Mouse (Mus musculus): Measurements from ENCODE around the gene Gm37240. TPM values are rescaled to one million over a fixed set of nuclear protein-coding genes. Genes with fewer than 3 reads are reported as not detected.

Gm37240 gene
- total and polyA plus RNA-seq, 2 experiments from 2014 or later: 0.43 to 1.9 TPM

DNA sequence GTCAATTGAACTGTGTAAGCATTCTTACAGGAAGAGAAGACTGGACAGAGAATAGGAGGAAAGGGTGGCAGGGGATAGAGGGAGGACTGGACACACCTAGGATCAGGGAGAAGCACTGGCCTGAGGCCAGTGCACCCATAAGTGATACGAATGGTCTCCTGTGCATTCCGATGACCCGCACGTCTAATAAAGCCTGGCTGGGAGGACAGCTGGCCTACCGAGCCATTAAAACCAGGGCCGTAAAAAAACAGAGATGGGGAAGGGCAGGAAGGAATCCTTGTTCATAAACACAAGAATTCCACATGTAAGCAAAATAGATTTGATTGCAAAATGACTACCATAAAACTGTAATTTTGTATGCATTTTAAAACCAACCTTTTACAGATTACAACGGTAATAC lies 762.9 kb downstream of the Gm37240 start:
- ATAC-seq (ENCODE audit: low FRiP score) (no peak), DNase-seq (ENCODE audit: low spot score) (no peak)
- Histone ChIP-seq H3K4me3 (ENCODE audit: low read depth, low read length) (no peak overlapping the region), H3K4me2 (ENCODE audit: low read depth, low read length, poor library complexity, severe bottlenecking) (no peak overlapping the region), H3K36me3 (ENCODE audit: insufficient read depth, low read length) (no peaks in the 10 kb centered on the region), H3K9ac (replicated peaks; ENCODE audit: low read length, poor library complexity, severe bottlenecking) (no peak overlapping the region), H3K27ac (ENCODE audit: low read depth, low read length) (no peak overlapping the region), H3K4me1 (ENCODE audit: insufficient read depth, low read length) (no peaks in the 10 kb centered on the region), H3K9me3 (ENCODE audit: low read length) (no peaks in the 10 kb centered on the region), H3K27me3 (ENCODE audit: insufficient read depth, low read length) (no peaks in the 10 kb centered on the region)
- 85% methylated on average over 7 of the region's 7 CpGs for WGBS
- TF ChIP-seq CTCF (IDR thresholded peaks at IDR 0.05): no peak

DNA sequence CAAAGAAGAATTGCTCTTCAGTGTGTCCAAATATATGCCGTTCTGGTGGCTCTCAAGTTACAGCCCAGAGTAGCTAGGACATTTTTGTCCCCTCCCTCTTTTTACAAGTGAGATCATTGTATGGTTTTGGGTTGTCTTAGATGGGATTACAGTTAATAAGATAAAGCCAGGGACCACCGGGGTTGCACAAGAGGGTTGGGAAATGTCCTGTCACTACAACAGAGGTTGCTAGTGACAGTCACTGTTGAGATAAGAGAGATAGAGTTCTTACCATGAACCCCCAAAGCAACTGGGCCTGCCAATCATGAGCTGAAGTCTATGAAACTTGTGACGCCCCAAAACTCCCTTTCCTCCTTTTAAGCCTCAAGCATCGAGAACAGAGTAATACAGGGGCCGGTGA lies 769.6 kb downstream of the Gm37240 start:
- 87% methylated on average over 5 of the region's 5 CpGs for WGBS
- ATAC-seq (ENCODE audit: low FRiP score) (no peak), DNase-seq (ENCODE audit: low spot score) (no peak)
- no peak overlapping the region for H3K4me3 ChIP-seq (ENCODE audit: low read depth, low read length)
- no peaks in the 10 kb centered on the region for H3K27me3 ChIP-seq (ENCODE audit: insufficient read depth, low read length)
- H3K4me2 ChIP-seq (ENCODE audit: low read depth, low read length, poor library complexity, severe bottlenecking): no peak overlapping the region
- no peak overlapping the region for H3K9ac ChIP-seq (replicated peaks; ENCODE audit: low read length, poor library complexity, severe bottlenecking)
- H3K4me1 ChIP-seq (ENCODE audit: insufficient read depth, low read length): no peaks in the 10 kb centered on the region
- H3K27ac ChIP-seq (ENCODE audit: low read depth, low read length): no peak overlapping the region
- no peaks in the 10 kb centered on the region for H3K36me3 ChIP-seq (ENCODE audit: insufficient read depth, low read length)
- no peaks in the 10 kb centered on the region for H3K9me3 ChIP-seq (ENCODE audit: low read length)
- no peak for TF ChIP-seq CTCF (IDR thresholded peaks at IDR 0.05)

DNA sequence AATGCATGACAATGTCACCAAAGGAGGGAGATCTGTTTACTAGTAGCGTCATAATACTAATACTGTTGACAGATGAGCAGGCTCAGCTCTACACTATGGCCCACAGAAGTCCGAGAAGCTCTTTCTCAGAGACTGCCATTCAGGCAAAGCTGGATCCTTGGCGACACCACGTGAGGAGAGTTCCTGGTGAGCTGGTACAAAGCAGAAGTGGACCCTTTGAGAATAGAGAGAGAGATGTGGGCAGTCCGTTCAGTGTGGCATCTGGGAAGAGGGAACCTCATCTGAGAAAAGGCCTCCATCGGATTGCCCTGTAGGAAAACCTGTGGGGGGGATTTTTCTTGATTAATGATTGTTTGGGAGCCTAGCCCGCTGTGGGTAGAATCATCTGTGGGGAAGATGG lies 770.3 kb downstream of the Gm37240 start:
- DNase-seq (ENCODE audit: low spot score) (no peak), ATAC-seq (ENCODE audit: low FRiP score) (no peak)
- no peaks in the 10 kb centered on the region for H3K27me3 ChIP-seq (ENCODE audit: insufficient read depth, low read length)
- H3K4me1 ChIP-seq (ENCODE audit: insufficient read depth, low read length): no peaks in the 10 kb centered on the region
- H3K9ac ChIP-seq (replicated peaks; ENCODE audit: low read length, poor library complexity, severe bottlenecking): no peak overlapping the region
- no peak overlapping the region for H3K4me2 ChIP-seq (ENCODE audit: low read depth, low read length, poor library complexity, severe bottlenecking)
- TF ChIP-seq CTCF (IDR thresholded peaks at IDR 0.05): no peak
- no peak overlapping the region for H3K27ac ChIP-seq (ENCODE audit: low read depth, low read length)
- no peak overlapping the region for H3K4me3 ChIP-seq (ENCODE audit: low read depth, low read length)
- no peaks in the 10 kb centered on the region for H3K9me3 ChIP-seq (ENCODE audit: low read length)
- no peaks in the 10 kb centered on the region for H3K36me3 ChIP-seq (ENCODE audit: insufficient read depth, low read length)
- 74% methylated on average over 7 of the region's 7 CpGs for WGBS

DNA sequence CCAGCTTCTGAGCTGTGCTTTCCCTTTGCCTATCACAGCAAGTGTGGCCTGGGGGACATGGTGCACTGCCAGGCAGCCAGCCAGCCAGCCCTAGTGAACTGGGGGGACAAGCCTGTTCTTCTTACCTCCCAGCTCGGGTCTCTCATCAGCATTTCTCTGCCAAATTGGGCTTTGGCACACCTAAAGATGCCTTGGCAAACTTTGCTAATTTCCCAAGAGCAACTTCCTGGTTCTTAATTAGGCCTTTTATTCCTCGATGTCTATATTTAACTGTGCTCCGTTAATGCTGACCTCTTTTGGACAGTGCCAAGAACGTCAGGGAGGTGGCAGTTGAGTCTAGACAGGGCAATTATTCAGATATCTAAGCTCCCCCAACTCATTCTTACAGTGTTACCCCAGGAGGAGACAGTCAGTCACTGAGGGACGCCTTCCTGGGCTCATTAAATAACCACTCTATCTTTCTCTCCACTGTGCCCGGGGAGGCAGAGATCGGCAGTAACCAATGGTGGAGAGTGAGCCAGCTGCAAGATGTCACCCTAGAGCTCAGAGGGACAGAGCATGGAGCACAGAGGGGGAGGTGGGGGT lies 771.3 kb downstream of the Gm37240 start:
- WGBS: 62% methylated on average over 7 of the region's 7 CpGs
- Histone ChIP-seq H3K9me3 (ENCODE audit: low read length) (no peaks in the 10 kb centered on the region), H3K4me1 (ENCODE audit: insufficient read depth, low read length) (no peaks in the 10 kb centered on the region), H3K36me3 (ENCODE audit: insufficient read depth, low read length) (no peaks in the 10 kb centered on the region), H3K27ac (ENCODE audit: low read depth, low read length) (no peak overlapping the region), H3K27me3 (ENCODE audit: insufficient read depth, low read length) (no peaks in the 10 kb centered on the region), H3K9ac (replicated peaks; ENCODE audit: low read length, poor library complexity, severe bottlenecking) (no peak overlapping the region), H3K4me3 (ENCODE audit: low read depth, low read length) (no peak overlapping the region), H3K4me2 (ENCODE audit: low read depth, low read length, poor library complexity, severe bottlenecking) (no peak overlapping the region)
- ATAC-seq (ENCODE audit: low FRiP score) (peak; percentile 68), DNase-seq (ENCODE audit: low spot score) (peak; percentile 78)
- TF ChIP-seq CTCF (IDR thresholded peaks at IDR 0.05): no peak

DNA sequence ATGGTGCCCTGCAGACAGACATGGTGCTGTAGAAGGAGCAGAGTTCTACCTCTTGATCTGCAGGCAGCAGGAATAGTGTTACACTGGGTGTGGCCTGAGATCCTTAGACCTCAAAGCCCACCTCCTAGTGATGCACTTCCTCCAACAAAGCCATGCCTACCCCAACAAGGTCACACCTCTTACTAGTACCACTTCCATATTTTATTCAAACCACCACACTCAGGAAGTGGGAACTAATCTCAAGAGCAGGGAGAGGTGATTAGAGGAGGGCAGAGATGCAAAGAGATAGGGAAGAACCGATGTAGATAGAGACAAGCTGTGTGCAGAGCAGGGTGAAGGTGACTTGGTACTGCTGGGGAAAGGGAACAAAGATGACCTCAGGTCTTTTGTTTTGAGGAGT lies 773.8 kb downstream of the Gm37240 start:
- Histone ChIP-seq H3K4me2 (ENCODE audit: low read depth, low read length, poor library complexity, severe bottlenecking) (no peak overlapping the region), H3K27me3 (ENCODE audit: insufficient read depth, low read length) (no peaks in the 10 kb centered on the region), H3K4me1 (ENCODE audit: insufficient read depth, low read length) (peaks cover 4% of the 10 kb centered on the region; the same call in 1 of the 2 replicates), H3K36me3 (ENCODE audit: insufficient read depth, low read length) (no peaks in the 10 kb centered on the region), H3K9me3 (ENCODE audit: low read length) (no peaks in the 10 kb centered on the region), H3K9ac (replicated peaks; ENCODE audit: low read length, poor library complexity, severe bottlenecking) (no peak overlapping the region), H3K4me3 (ENCODE audit: low read depth, low read length) (no peak overlapping the region), H3K27ac (ENCODE audit: low read depth, low read length) (no peak overlapping the region)
- 95% methylated on average over 1 of the region's 1 CpGs for WGBS
- DNase-seq (ENCODE audit: low spot score) (no peak), ATAC-seq (ENCODE audit: low FRiP score) (no peak)
- no peak for TF ChIP-seq CTCF (IDR thresholded peaks at IDR 0.05)

DNA sequence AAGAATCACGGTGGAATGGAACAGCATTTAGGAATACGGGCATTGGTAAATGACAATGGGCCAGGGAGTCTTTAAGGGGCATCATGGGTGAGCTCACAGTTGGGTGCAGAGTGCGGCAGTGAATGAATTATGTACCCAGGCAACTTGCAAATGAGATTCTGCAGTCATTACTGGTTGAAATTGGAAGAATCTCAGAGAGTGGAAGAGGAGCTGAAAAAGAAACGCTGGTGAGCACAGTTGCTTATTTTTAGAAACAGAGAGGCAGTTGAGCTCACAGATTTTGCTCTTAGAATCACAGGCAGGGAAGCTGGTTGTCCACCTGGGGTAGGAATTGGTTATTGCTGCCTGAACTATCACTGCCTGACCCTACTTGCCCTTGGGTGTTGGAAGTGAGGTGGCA lies 776.6 kb downstream of the Gm37240 start:
- 32% methylated on average over 4 of the region's 4 CpGs for WGBS
- Histone ChIP-seq H3K36me3 (ENCODE audit: insufficient read depth, low read length) (no peaks in the 10 kb centered on the region), H3K27ac (ENCODE audit: low read depth, low read length) (no peak overlapping the region), H3K4me3 (ENCODE audit: low read depth, low read length) (no peak overlapping the region), H3K4me1 (ENCODE audit: insufficient read depth, low read length) (peaks cover 4% of the 10 kb centered on the region; the same call in 1 of the 2 replicates), H3K9ac (replicated peaks; ENCODE audit: low read length, poor library complexity, severe bottlenecking) (no peak overlapping the region), H3K27me3 (ENCODE audit: insufficient read depth, low read length) (no peaks in the 10 kb centered on the region), H3K9me3 (ENCODE audit: low read length) (no peaks in the 10 kb centered on the region), H3K4me2 (ENCODE audit: low read depth, low read length, poor library complexity, severe bottlenecking) (no peak overlapping the region)
- no peak for TF ChIP-seq CTCF (IDR thresholded peaks at IDR 0.05)
- ATAC-seq (ENCODE audit: low FRiP score): no peak
- no peak for DNase-seq (ENCODE audit: low spot score)

All from midbrain, postnatal 0 days (tissue).